Mouse (Mus musculus) megakaryocyte, embryonic 14.5 days (primary cell): ENCODE results near the gene Srsf4.

Experiments used
- FLI1 ChIP-seq: IDR thresholded peaks from 2 replicates; pipeline ENCODE4 v1.6.1; 2012; ENCODE audit warnings: low read length, inconsistent platforms, mixed read lengths
- GATA1 ChIP-seq: IDR thresholded peaks from 3 replicates; pipeline ENCODE4 v1.6.1; 2012; ENCODE audit warnings: mixed read lengths, low read length, inconsistent platforms, borderline replicate concordance

DNA sequence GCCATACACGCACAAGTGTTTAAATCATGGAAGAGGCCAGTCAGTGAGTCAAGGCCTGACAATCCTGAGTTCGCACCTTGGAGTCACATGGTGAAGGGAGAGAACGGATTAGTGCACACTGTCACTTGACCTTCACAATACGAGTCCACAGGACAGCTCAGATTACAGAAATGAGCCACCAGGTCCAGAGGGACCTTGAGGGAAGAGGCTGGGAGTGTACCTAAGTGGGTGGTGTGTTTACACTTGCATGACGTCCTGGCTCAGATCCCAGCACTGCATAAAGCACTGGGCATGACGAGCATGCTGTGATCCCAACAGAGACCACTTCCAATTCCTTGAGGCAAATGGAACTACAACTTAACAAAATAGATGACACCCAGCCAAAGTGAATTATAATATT lies 33.0 kb downstream of the Srsf4 start:
- TF ChIP-seq GATA1 (no peak), FLI1 (no peak)
